In genomic region chr4:82538069-82538811, GRCm38 (mm10) we compare ENCODE assay signal across 8 mouse cellular contexts.
DNase-seq lines count a peak whose midpoint lies in the region; ATAC-seq and TF ChIP-seq lines count a peak whose summit lies in the region.

No protein-coding gene starts in this region.

- H3K4me1 ChIP-seq in embryonic fibroblast, embryonic 13.5 days (ENCODE audit: control insufficient read depth, insufficient read depth, low read length) = no peaks in the 10 kb centered on the region
- H3K4me1 ChIP-seq in hindbrain, embryonic 13.5 days (replicated peaks) = peaks cover 63% of the 10 kb centered on the region
- peaks cover 5% of the 10 kb centered on the region; the same call in 1 of the 2 replicates for H3K4me1 ChIP-seq in liver, embryonic 12.5 days
- H3K4me1 ChIP-seq in neural tube, embryonic 11.5 days (ENCODE audit: control insufficient read depth, insufficient read depth, low read length) = peaks cover 15% of the 10 kb centered on the region; the same call in 1 of the 2 replicates
- no peaks in the 10 kb centered on the region for H3K4me1 ChIP-seq in thymus, adult 2 months (replicated peaks; ENCODE audit: control insufficient read depth, insufficient read depth, low read length)

- H3K4me2 ChIP-seq in hindbrain, embryonic 13.5 days = peak overlapping the region; percentile 64
- peak overlapping the region; percentile 52 for H3K4me2 ChIP-seq in liver, embryonic 12.5 days
- H3K4me2 ChIP-seq in neural tube, embryonic 11.5 days (ENCODE audit: low read depth) = peak overlapping the region; percentile 56

- no peaks in the 10 kb centered on the region for H3K36me3 ChIP-seq in hindbrain, embryonic 13.5 days
- H3K36me3 ChIP-seq in liver, embryonic 12.5 days = no peaks in the 10 kb centered on the region
- H3K36me3 ChIP-seq in neural tube, embryonic 11.5 days (ENCODE audit: control insufficient read depth, insufficient read depth, low read length) = no peaks in the 10 kb centered on the region
- no peaks in the 10 kb centered on the region for H3K36me3 ChIP-seq in thymus, adult 2 months (ENCODE audit: control insufficient read depth, insufficient read depth, low read length)

- peak overlapping the region; percentile 74 for H3K9ac ChIP-seq in hindbrain, embryonic 13.5 days
- H3K9ac ChIP-seq in liver, embryonic 12.5 days = peak overlapping the region; percentile 31
- peak overlapping the region; percentile 35 for H3K9ac ChIP-seq in neural tube, embryonic 11.5 days (ENCODE audit: low read length)

- H3K9me3 ChIP-seq in hindbrain, embryonic 13.5 days = no peaks in the 10 kb centered on the region
- H3K9me3 ChIP-seq in liver, embryonic 12.5 days (replicated peaks) = no peaks in the 10 kb centered on the region
- H3K9me3 ChIP-seq in neural tube, embryonic 11.5 days (ENCODE audit: control insufficient read depth, low read length) = no peaks in the 10 kb centered on the region

- TF ChIP-seq CTCF in embryonic fibroblast, embryonic 13.5 days (IDR thresholded peaks at IDR 0.05; ENCODE audit: borderline replicate concordance, insufficient read depth, low read length) = no peak
- TF ChIP-seq CTCF in thymus, adult 2 months (IDR thresholded peaks at IDR 0.05; ENCODE audit: borderline replicate concordance, control insufficient read depth, extremely low read depth, insufficient read depth, low read length, poor library complexity) = no peak

- peaks cover 57% of the 10 kb centered on the region for H3K27me3 ChIP-seq in hindbrain, embryonic 13.5 days
- H3K27me3 ChIP-seq in liver, embryonic 12.5 days (replicated peaks) = peaks cover 69% of the 10 kb centered on the region
- peaks cover 38% of the 10 kb centered on the region for H3K27me3 ChIP-seq in neural tube, embryonic 11.5 days (ENCODE audit: control insufficient read depth, insufficient read depth, low read length)
- peaks cover 6% of the 10 kb centered on the region; the same call in 1 of the 2 replicates for H3K27me3 ChIP-seq in thymus, adult 2 months (ENCODE audit: control insufficient read depth, insufficient read depth, low read length)

- WGBS in hindbrain, embryonic 13.5 days = 2% methylated on average over 30 of the region's 30 CpGs
- WGBS in liver, embryonic 12.5 days (ENCODE audit: insufficient replicate concordance) = 2% methylated on average over 29 of the region's 30 CpGs
- WGBS in neural tube, embryonic 11.5 days = under 1% methylated on average over 30 of the region's 30 CpGs
- WGBS in thymus, adult 2 months = 10% methylated on average over 30 of the region's 30 CpGs

- H3K4me3 ChIP-seq in embryonic fibroblast, embryonic 13.5 days (ENCODE audit: insufficient read depth, low read length) = peak overlapping the region; percentile 29
- H3K4me3 ChIP-seq in hindbrain, embryonic 13.5 days = peak overlapping the region; percentile 40
- peak overlapping the region; percentile 15 for H3K4me3 ChIP-seq in liver, embryonic 12.5 days
- peak overlapping the region; percentile 26 for H3K4me3 ChIP-seq in neural tube, embryonic 11.5 days (ENCODE audit: low read depth, low read length)
- H3K4me3 ChIP-seq in thymus, adult 2 months (ENCODE audit: control insufficient read depth, insufficient read depth, low read length) = no peak overlapping the region

- no peak for ATAC-seq in hindbrain, embryonic 13.5 days (ENCODE audit: low FRiP score)
- no peak for ATAC-seq in liver, embryonic 12.5 days
- ATAC-seq in neural tube, embryonic 11.5 days (ENCODE audit: insufficient read depth, low FRiP score, low TSS enrichment) = no peak

- no peak for TF ChIP-seq POLR2A in embryonic fibroblast, embryonic 13.5 days (IDR thresholded peaks at IDR 0.05; ENCODE audit: low read depth, low read length)
- no peak for TF ChIP-seq POLR2A in thymus, adult 2 months (IDR thresholded peaks at IDR 0.05; ENCODE audit: control insufficient read depth, extremely low read depth, insufficient read depth, low read length, poor library complexity)

- H3K27ac ChIP-seq in embryonic fibroblast, embryonic 13.5 days (ENCODE audit: insufficient read depth, low read length) = no peak overlapping the region
- H3K27ac ChIP-seq in hindbrain, embryonic 13.5 days = peak overlapping the region; percentile 55
- H3K27ac ChIP-seq in liver, embryonic 12.5 days = no peak overlapping the region
- H3K27ac ChIP-seq in neural tube, embryonic 11.5 days (ENCODE audit: low read depth, low read length) = no peak overlapping the region
- no peak overlapping the region for H3K27ac ChIP-seq in thymus, adult 2 months (ENCODE audit: control insufficient read depth, insufficient read depth, low read length)

- peak; percentile 46 for DNase-seq in kidney, adult 18-20 months
- DNase-seq in kidney, adult 11 months = no peak
- peak; percentile 48 for DNase-seq in neural tube, embryonic 11.5 days (ENCODE audit: low spot score)
- DNase-seq in thymus, adult 2 months = no peak
- no peak for DNase-seq in left cerebral cortex, adult 11 months (ENCODE audit: low spot score)

Comparison
In these comparisons a context has a peak if more than half of its experiments do, and no peak if none do; other contexts are left out.
1. DNase-seq: peak in kidney, adult 18-20 months (single experiment) and neural tube, embryonic 11.5 days (single experiment); none in kidney, adult 11 months (single experiment), thymus, adult 2 months (single experiment) and left cerebral cortex, adult 11 months (single experiment).
2. Peak in every context shown above with its lines, with median percentiles within 50 percentile points of each other: H3K4me2 ChIP-seq and H3K9ac ChIP-seq.